Mouse (Mus musculus) embryo, embryonic 11.5 days (tissue): Measurements from ENCODE around the gene Tab2.

Experiments
- DNase-seq: peaks from one replicate; pipeline ENCODE4 v3.0.0-alpha.2; 2012; ENCODE audit warnings: low read depth, low spot score

Tab2 gene

DNA sequence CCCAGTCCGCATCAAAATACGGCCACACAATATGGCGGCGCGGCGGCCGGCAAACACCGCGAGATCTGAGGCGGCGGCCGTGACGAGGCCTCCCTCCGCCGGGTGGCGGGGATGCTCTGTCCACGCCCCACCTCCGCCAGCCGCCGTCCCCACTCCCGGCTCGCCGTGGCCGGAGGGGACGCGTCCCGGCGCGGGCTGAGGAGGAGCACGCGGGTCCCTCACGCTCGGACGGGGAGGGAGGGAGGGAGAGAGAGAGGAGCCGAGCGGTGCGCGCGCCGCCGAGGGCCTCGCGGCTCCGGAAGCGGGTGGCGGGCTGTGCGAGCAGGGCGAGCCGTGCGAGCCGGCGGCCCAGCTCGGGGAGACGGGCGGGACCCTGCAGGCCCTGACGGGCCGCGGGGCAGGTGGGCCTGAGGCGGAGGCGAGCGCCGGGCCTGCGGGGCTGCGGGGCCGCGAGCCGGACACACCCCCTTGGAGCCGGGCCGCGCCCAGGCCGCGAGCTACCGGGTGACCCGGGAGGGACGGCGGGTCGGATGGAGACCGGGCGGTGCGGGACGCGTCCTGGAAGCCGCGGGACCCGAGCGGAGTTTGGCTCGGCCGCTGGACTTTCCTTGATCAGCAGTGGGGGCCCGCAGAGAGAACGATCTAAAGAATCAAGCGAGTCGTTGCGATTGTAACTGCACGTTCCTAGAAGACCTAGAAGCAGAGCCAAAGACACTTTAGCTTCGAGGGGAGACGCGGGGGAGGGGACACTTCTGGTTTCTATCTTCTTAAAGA lies at the start of gene Tab2:
Tab2 (minus strand) TSS at position 3 of the 774 bp plus-strand sequence.
- DNase-seq, result peak; percentile 85

DNA sequence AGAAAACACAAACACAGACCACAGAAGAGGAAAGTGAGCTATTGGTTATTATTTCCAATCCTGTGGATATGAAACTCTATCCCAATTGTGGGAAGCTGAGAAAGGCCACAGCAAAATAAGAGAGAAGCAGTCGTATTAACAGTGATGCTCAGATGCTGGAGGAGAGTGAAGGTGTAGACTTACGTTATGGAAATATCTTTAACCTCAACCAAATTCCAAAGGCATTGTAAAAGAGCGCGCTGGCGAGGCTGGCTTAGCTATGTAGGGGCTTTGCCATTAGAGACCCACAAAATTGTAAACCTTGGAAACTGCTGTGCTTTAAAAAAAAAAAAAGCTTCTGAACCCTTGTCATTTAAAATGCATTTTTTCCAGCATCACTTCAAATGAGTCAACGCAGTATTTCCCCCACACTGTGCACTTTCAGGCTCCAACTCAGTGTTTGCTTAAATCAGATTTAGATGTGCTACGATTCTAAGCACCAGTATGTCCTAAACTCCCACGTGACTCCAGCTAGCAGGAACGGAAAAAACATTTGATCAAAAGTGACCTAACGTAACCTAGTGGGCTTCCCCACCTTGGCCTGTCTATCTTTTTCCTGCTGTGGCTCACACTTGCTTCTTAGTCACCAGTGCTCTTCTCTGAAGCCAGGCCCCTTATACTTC lies 36.4 kb upstream of the Tab2 start:
- DNase-seq, result no peak

DNA sequence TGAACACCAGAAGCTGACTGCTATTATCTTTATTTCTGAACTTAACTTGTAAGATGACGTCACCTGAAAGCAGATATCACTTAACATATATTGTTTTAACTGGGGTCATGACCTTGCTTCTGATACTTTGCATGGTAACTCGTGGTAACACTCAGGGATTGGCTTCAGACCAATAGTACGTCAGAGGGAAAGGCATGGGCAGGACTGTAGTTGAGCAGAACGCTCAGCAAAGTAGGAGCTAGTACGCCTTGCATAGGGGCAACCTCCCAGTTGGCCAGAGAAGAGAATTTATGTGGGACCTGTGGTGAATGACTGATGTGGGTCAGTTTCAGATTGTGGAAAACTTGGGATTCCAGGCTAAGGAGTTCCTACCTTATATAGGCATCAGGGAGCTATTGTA lies 35.6 kb upstream of the Tab2 start:
- no peak for DNase-seq

DNA sequence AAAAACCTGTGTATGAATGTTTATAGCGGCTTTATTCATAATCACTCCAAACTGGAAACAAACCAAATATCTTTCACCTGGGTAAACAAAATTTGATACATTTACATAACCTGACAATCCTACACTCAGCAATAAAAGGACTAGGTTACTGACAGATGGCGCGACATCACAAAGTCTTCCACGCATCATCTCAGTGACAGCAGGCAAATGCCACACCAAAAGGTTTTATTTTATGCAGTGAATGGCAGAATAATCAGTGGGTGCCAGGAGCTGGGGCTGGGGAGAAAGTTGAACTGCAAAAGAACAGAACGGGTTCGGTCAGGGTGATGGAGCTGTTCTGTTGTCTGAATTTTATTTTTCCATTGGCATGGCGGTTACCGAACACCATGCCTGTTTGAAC lies 31.5 kb upstream of the Tab2 start:
- no peak for DNase-seq

DNA sequence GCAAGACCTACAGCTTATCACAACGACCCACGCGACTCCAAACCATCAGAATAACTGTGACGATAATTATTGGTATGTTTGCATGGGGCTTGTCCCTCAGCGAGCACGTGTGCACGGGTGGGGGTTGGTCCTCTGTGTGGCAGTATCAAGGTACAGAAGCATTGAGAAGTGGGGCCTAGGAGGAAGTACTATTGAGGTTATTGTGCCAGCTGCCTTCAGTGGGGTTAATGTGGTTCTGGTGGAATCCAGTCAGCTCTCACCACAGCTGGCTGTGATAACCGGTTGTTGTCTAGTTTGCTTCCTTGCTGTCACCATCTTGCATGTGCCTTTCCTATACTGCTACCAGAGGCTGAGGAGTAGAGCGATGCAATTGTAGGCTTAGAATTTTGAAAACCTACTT lies 20.4 kb upstream of the Tab2 start:
- DNase-seq, result no peak

DNA sequence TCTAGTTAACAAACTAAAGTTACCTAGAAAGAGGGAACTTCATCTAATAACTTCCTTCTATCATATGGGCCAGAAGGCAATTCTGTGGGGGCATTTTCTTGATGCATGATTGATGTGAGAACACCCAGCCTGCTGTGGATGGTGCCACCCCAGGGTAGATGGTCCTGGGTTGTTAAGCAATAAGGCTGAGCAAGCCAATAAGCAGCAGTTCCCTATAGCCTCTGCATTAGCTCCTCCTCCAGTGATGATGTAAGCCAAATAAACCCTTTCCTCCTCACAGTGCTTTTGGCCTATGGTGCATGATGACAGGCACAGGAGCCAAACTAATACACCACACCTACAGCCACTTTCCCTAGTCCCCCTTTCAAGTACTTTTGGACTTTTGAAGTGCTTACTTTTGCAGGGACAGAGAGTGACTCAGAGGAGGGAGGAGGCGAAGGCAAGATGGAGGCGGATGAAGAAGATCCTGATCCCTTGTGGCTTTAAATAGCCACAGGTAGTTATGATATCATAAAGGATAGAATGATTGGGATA lies 12.8 kb upstream of the Tab2 start:
- DNase-seq, result no peak

DNA sequence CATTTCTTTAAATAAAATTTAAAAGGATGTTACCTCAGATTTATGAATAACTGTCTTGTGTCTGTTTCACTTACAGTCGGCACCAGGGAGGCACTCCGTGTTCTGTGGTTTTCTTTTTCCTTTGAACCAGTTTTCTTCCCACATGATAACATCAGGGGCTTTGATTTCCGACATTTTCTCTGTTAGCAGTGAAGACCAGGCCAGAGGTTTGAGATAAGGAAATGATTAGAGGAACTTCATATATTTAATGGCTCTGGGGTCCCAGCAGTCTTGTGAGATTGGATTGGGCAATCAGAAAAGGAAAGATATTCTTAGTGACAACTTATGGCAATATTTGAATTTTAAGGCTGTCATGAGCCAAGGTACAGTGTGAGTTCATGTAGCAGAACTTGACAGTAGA lies 11.1 kb upstream of the Tab2 start:
- no peak for DNase-seq

DNA sequence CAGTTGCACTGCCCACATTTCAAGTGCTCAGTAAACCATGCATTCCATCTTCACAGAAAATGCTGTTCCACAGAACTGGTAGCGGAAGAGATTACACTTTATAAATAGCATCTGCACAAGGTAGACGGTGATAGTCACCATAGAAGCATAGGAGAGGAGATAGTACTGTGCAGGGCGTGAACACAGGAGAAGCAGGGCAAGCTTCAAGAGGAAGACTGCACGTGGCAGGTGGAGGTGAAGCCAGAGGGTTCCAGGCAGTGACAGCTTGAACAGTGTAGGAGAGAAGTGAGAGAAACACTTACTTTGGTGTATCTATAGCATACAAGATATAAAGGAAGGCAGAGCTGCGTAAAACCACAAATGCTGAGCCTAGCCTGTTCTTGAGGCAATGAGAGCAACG lies 3.0 kb upstream of the Tab2 start:
- DNase-seq, result no peak

DNA sequence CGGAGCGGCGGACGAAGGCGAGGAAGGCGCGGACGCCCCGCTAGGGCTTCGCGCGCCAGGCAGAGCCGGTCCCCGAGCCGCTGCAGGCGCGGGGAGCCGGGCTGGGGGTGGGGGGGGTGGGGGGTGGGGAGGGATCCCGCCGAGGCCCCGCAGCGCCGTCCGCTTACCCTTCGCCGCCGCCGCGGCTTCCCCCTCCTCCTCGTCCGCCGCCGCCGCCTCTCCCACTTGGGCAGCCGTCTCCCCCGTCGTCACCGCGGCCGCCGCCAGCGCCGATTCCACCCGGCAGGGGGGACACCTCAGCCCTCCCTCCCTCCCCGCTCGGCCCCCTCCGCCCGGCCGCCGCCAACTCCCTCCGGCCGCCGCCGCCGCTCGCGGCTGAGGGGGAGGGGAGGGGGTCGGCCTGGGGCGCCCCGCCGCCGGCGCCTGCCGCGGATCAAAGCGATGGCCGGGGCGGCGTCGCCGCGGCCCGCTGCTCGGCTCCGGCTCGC lies 352 bp downstream of the Tab2 start:
- no peak for DNase-seq

DNA sequence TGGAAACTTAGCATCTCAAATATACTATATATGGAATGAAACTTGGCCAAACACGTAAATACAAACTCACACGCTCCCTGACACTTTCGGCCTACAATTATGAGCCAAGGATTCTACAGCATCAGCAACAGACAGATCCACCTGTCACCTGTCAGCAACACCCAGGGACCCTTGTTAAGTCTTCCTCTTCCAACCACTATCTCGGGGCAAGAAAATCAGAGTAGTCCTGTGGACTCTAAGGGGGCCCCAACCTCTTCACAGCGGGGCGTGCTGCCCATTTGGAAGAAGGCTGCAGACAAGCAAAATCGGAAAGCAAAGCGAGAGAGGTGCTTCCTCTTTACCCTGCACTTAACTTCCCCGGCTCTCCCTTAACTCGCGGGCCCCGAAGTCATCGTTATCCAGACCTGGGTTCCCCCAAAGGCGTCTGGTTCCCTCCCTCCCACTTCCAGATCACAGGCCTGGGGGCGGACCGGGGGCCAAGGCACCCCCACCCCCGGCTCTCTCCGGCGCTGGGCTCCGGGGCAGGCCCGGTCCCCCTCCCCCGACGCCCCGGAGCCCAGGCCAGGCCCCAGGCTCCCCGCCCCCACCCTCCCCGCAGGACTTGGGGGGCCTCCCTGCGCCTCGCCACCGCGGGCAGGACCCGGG lies 919 bp downstream of the Tab2 start:
- DNase-seq, result no peak

DNA sequence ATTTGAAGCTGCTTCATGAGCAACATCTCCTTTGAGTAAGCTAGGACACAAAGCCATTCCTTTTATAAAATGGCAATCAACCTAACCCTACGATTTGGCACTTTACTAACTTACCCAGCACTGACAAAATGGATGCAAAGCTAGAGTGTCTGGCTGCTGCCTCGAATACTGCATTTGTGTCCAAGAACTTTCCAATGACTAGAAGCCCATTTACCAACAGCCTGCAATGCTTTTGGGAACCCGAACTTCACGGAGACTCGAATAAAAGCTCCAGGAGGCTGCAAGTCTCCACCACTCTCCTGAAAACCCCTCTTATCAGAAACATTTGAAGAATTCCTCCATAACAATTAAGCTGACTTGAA lies 1.4 kb downstream of the Tab2 start:
- no peak for DNase-seq

DNA sequence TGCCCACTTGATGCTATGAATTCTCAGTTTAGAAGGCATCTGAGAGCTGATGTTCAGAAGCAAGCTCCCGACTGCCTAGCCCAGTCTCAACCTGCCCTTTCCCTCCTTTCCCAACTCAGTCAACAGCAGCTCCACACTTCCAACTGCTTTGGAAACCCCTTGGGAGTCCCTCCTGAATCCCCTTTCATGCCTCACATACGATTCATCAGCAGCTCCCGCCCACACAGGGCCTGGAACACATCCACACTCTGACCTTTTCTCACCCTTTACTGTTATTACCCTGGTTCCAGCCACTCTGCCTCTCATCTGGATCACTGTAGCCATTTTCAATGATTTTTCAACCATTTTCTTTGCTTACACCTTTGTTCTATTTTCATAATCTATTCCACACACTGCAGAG lies 13.0 kb downstream of the Tab2 start:
- no peak for DNase-seq

DNA sequence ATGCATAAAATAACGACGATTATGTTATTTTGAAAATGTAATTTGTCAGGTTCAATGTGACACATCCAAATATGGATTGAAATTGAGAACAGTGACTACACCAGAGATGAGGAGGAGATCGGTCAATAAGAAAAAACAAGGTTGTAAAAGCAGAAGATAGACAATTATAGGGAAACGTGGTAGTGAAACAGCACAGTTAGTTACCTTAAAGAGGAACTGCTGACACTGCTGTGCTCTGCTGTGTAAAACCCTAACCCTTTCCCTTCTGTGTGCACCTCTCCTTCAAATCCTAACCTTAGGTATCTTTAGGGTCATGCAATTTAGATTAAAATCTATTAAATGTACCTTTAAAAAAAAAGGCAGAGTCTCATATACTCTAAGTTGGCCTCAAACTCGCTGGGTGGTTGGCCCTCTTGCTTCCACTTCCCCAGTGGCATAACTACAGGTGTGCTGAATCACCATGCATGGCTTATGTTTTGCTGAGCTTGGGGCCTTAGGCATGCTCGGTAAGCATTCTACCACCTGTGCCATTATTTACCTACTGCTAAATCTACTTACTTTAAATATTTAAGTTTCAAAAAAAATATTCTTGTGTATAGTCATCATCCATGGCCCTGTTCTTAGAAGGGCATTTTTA lies 19.4 kb downstream of the Tab2 start:
- no peak for DNase-seq

DNA sequence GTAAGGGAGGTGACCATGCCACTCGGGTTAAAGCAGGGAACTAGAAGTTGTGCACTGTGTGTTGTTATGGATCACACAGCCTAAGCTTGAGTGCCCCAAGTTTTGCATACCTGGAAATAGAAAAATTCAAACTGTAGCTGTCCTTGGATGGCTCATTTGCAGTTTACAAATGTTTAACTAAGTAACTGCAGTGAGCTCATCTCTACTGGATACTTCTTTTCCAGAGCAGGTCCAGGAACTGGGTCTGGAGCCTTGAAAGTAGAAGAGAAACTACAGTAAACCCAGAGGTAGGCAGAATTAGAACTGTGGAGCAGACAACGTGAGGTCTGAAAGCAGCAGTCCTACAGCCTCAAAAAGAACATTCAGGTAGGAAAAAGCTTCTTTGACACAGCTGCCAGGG lies 23.1 kb downstream of the Tab2 start:
- DNase-seq, result no peak

DNA sequence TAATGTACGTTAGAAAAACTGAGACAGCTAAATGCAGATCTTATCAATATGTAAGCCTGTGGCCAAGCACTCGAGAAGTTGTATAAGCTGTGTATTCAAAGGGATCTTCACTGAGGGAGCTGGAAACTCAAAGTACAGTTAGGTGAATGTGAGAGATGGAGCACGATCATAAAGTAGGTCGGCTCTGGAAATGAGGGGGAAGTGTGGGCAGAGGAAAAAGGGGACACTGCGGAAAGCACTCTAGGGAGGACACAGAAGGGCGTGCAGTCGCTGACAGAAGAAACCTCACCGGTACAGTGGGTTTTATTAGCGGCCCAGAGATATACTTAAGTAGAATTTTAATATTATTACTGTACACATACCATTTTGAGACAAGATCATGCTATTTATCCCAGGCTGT lies 27.0 kb downstream of the Tab2 start:
- DNase-seq, result no peak

DNA sequence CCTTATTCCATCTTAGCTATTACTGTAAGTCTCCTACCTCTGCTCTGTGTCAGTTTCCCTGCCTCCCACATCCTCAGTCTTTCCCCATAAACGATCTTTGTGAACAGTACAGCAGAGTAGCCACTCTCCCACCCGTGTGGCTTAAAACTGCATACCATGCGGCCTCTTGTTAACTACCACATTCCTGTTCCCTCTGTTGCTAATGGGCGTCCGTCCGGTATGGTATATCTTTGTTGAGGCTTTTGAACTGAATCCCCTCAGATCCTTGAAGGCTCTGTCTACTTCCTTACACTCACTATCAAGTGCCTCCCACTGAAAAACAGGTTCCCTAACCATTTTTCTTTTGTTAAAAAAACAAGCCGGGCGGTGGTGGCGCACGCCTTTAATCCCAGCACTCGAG lies 30.5 kb downstream of the Tab2 start:
- DNase-seq, result no peak

DNA sequence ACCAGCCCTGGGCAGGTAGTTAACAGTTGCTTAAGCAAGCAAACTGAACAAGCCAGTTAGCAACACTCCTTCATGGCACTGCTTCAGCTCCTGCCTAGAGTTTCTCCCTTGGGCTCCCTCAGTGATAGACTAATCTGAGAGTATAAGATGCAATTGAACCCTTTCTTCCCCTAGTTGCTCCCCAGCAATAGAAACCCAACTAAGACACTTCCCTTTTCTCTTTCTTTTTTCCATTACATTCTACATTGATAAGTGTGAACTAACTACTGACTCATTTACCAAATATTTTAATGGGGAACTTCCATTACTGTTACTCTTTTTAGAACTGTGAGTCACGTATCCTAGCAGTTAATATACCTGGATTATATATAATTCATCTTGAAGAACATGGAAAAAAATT lies 32.6 kb downstream of the Tab2 start:
- DNase-seq, result no peak

DNA sequence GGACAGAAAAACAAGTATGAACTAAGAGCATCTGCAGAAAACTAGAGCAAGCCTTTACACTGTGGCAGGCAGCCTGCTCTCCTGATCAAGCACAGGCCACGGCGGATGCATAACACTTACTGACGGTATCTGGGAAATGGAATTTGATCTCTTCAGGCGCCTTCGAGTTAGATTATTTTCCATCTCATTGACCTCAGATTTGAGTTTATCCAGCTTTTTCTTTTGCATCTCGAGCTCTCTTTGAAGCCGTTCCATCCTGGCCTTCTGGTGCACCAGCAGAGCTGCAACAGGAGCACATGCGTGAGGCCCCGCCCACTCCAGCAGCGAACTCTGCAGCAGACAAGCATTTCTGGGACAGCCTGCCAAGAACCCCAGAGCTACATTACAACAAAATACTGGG lies 44.8 kb downstream of the Tab2 start:
- no peak for DNase-seq

DNA sequence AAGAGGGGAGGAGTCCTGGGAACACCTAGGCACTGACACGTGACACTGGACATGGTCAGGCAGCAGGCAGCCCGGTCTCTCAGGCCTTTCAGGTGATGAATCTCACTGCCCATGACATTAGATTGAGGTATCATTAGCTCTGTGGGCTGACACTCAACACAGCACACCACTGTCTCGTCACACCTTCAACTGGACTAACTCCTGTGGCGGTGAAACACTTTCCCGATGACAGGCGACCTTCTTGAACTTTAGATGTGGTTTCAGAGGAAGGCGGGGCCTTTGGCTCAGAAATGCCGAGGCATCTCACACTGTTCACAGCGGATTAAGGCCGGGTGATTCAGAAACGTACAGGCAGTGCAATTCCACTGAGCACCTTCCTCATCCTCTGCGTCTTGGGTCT lies 48.9 kb downstream of the Tab2 start:
- DNase-seq, result no peak

DNA sequence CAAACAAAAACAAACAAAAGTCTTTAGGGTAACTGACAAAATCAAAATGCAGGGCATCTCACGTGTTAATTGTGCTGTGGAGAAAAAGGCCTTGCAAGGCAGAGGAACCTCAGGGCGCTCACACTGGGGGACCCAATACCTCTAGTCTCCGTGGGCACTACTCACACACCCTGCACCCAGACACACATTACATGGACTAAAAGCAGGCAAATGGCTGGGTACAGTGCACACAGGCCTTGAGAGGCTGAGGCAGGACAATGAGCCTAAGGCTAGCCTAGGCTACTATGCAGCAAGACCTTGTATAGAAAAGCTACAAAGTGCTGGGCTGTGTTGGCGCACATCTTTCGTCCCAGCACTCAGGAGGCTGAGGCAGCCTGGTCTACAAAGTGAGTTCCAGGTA lies 51.9 kb downstream of the Tab2 start:
- no peak for DNase-seq

DNA sequence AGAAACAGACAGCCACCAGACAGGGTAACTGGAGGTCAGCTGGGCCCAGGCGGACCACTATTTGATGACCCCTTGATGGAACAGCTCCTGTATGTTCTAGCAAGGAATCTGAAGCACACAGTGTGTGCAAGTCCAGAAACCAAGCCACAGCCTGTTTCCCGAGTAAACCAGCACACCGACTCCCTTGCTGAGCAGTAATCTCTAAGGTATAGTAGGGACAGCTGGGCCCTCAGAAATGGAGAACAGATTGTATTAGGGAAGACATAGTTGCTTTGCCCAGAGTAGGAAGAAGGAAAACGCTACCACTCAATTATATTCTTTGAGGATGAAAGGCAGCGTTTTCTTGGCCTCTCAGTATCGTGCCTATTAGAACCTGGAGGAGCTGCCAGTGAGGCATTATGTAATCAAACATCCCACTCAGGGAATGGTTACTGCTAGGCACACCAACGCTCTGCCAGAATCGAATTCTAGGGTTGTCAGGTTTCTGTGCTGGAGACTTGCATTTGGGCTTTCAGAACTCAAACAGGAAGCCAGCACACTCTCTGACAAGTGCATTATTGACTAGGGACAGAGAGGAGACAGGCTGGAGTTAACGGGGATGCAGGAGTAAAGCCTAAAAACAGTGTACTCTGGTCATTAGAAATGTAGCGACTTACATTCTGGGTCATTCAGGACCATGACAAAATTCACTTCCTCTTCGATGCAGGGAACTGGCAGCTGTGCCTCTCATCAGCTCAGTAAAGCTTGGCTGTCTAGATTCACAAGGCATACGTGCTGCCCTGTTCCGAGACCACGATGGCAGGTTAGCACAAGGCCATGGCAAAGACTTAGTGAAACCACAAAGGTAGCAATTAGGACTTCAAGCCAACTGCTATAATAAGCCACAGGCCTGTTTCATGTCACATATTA lies 55.1 kb downstream of the Tab2 start:
- DNase-seq, result no peak
